Mouse (Mus musculus) T-helper 2 cell (primary cell): Measurements from ENCODE around the gene Tmem19.
"Not testable (repeated sequence)": the region's sequence is repeated elsewhere in the genome, so short reads cannot be mapped to it uniquely, and the experiment has no call there.

Experiments used
- in situ Hi-C: fragments of 300-600 bp; cut with MboI, MseI; formaldehyde crosslinking; loops from one replicate; pipeline ENCODE4 v1.15.1; 2025; ENCODE audit warnings: high pct_unique_total_duplicates

Gene Tmem19

GRCm38 (mm10) chr10:115349509-115349908 is 12.8 kb downstream of the Tmem19 start:
- in situ Hi-C loops = no loop called here

- in situ Hi-C loops = no loop called here
Measured at GRCm38 (mm10) chr10:115349029-115349428, 13.3 kb downstream of the Tmem19 start.

GRCm38 (mm10) chr10:115348131-115348530 is 14.2 kb downstream of the Tmem19 start:
- in situ Hi-C loops = no loop called here

- in situ Hi-C loops = no loop called here
Measured at GRCm38 (mm10) chr10:115346444-115346843, 15.9 kb downstream of the Tmem19 start.

GRCm38 (mm10) chr10:115342771-115343425 is 19.4 kb downstream of the Tmem19 start:
- in situ Hi-C loops = no loop called here

GRCm38 (mm10) chr10:115339820-115340328 is 22.4 kb downstream of the Tmem19 start:
- in situ Hi-C loops = no loop called here

GRCm38 (mm10) chr10:115336901-115337300 is 25.4 kb downstream of the Tmem19 start:
- in situ Hi-C loops = no loop called here

- in situ Hi-C loops = no loop called here
Measured at GRCm38 (mm10) chr10:115333528-115333927, 28.8 kb downstream of the Tmem19 start.

GRCm38 (mm10) chr10:115332997-115333396 is 29.3 kb downstream of the Tmem19 start:
- in situ Hi-C loops = no loop called here

GRCm38 (mm10) chr10:115332420-115332952 is 29.8 kb downstream of the Tmem19 start:
- in situ Hi-C loops = no loop called here

- in situ Hi-C loops = loop anchor here (5.0 to 10.0 kb wide), 2 partner anchors 58 to 256 kb away; partner anchors contain the start of gene Lgr5
Measured at GRCm38 (mm10) chr10:115329010-115329530, 33.2 kb downstream of the Tmem19 start.

GRCm38 (mm10) chr10:115328514-115328913 is 33.8 kb downstream of the Tmem19 start:
- in situ Hi-C loops = loop anchor here (5.0 to 10.0 kb wide), 2 partner anchors 59 to 256 kb away; partner anchors contain the start of gene Lgr5

GRCm38 (mm10) chr10:115323295-115323694 is 39.0 kb downstream of the Tmem19 start:
- in situ Hi-C loops = loop anchor here (5.0 to 10.0 kb wide), 2 partner anchors 39 to 262 kb away; partner anchors contain the start of genes Lgr5 and Tmem19

- in situ Hi-C loops = loop anchor here (5.0 to 10.0 kb wide), 2 partner anchors 41 to 263 kb away; partner anchors contain the start of genes Lgr5 and Tmem19
Measured at GRCm38 (mm10) chr10:115321317-115322035, 40.8 kb downstream of the Tmem19 start.

GRCm38 (mm10) chr10:115318388-115318787 is 43.9 kb downstream of the Tmem19 start:
- in situ Hi-C loops = not testable (repeated sequence)

- in situ Hi-C loops = no loop called here
Measured at GRCm38 (mm10) chr10:115316313-115316712, 46.0 kb downstream of the Tmem19 start.

- in situ Hi-C loops = no loop called here
Measured at GRCm38 (mm10) chr10:115315473-115316171, 46.7 kb downstream of the Tmem19 start, which contains the start of gene Rab21. Gene Rab21, minus strand, starts transcription at chr10:115315594.

GRCm38 (mm10) chr10:115314582-115315452 is 47.5 kb downstream of the Tmem19 start:
- in situ Hi-C loops = loop anchor here (5.0 kb wide), 1 partner anchor 88 kb away; no protein-coding TSS in a partner anchor

GRCm38 (mm10) chr10:115314287-115314581 is 48.1 kb downstream of the Tmem19 start:
- in situ Hi-C loops = loop anchor here (5.0 kb wide), 1 partner anchor 87 kb away; no protein-coding TSS in a partner anchor

GRCm38 (mm10) chr10:115313641-115314286 is 48.5 kb downstream of the Tmem19 start:
- in situ Hi-C loops = loop anchor here (5.0 kb wide), 1 partner anchor 86 kb away; no protein-coding TSS in a partner anchor
